Mouse (Mus musculus) heart, postnatal 0 days (tissue): ENCODE measurements around the gene B4galnt2. TPM values are rescaled to one million over a fixed set of nuclear protein-coding genes. Genes with fewer than 3 reads are reported as not detected.

Experiments used
- ATAC-seq: fragments of 200-750 bp; cut with Nextera tagmentation; 2 replicates; pipeline ENCODE4 v1.8.0; 2017; ENCODE audit warnings: low read depth, moderate number of reproducible peaks, moderate library complexity; ENCODE audit not compliant: insufficient read depth
- DNase-seq: peaks from one replicate; pipeline ENCODE4 v3.0.0-alpha.2; 2016; ENCODE audit warnings: low spot score
- H3K27ac ChIP-seq: fragments of 300-500 bp; sonication (generic); 2 replicates; pipeline ENCODE4 v1.5.1; 2014; ENCODE audit warnings: low read depth, mild to moderate bottlenecking
- H3K27me3 ChIP-seq: fragments of 300-500 bp; sonication (generic); 2 replicates; pipeline ENCODE4 v1.6.1; 2014; ENCODE audit warnings: low read length, mixed read lengths; ENCODE audit not compliant: control insufficient read depth, insufficient read depth
- H3K36me3 ChIP-seq: fragments of 300-500 bp; sonication (generic); replicated peaks from 2 replicates; pipeline ENCODE4 v1.6.1; 2014; ENCODE audit warnings: low read length, mixed read lengths; ENCODE audit not compliant: control insufficient read depth, insufficient read depth
- H3K4me1 ChIP-seq: fragments of 300-500 bp; sonication (generic); 2 replicates; pipeline ENCODE4 v1.6.1; 2014; ENCODE audit warnings: antibody characterized with exemption; ENCODE audit not compliant: control insufficient read depth, insufficient read depth
- H3K4me2 ChIP-seq: fragments of 300-500 bp; sonication (generic); 2 replicates; pipeline ENCODE4 v1.6.1; 2014; ENCODE audit warnings: low read depth, mild to moderate bottlenecking, low read length, moderate library complexity
- H3K4me3 ChIP-seq: fragments of 300-500 bp; sonication (generic); 2 replicates; pipeline ENCODE4 v1.5.1; 2014; ENCODE audit warnings: low read depth, low read length
- H3K9ac ChIP-seq: fragments of 300-500 bp; sonication (generic); replicated peaks from 2 replicates; pipeline ENCODE4 v1.6.1; 2014; ENCODE audit warnings: low read depth, low read length, mixed read lengths
- H3K9me3 ChIP-seq: fragments of 300-500 bp; sonication (generic); replicated peaks from 2 replicates; pipeline ENCODE4 v1.6.1; 2016; ENCODE audit warnings: low read length; ENCODE audit not compliant: control insufficient read depth
- CTCF ChIP-seq: IDR thresholded peaks from 2 replicates; pipeline ENCODE4 v1.5.1; 2016; ENCODE audit warnings: antibody characterized with exemption, control low read depth, low read depth
- EP300 ChIP-seq: IDR thresholded peaks from 2 replicates; pipeline ENCODE4 v1.6.1; 2016; ENCODE audit warnings: antibody characterized with exemption, low read depth
- WGBS: fragments of 180-500 bp; shearing (Covaris S2); extraction: QIAGEN DNeasy Blood & Tissue Kit; methylation state at CpG from one replicate; pipeline ENCODE4 v1.1.7; 2014; 5-methylcytosine and 5-hydroxymethylcytosine counted together
- polyA plus RNA-seq: library from polyadenylated mRNA; unstranded; fragments of >200 nt; fragmentation: Nextera tagmentation; extraction: Ambion mirVana; gene quantifications from 2 replicates; pipeline ENCODE4 v1.2.1, GENCODE M21; 2015
- total RNA-seq: library from RNA; depleted of rRNA; stranded (reverse); fragments of >200 nt; gene quantifications from 2 replicates; pipeline ENCODE4 v1.2.3, GENCODE M21; 2014; ENCODE audit warnings: low replicate concordance

The B4galnt2 gene
- total and polyA plus RNA-seq, 2 experiments from 2014 or later: 0.07 TPM; not detected in 1

DNA sequence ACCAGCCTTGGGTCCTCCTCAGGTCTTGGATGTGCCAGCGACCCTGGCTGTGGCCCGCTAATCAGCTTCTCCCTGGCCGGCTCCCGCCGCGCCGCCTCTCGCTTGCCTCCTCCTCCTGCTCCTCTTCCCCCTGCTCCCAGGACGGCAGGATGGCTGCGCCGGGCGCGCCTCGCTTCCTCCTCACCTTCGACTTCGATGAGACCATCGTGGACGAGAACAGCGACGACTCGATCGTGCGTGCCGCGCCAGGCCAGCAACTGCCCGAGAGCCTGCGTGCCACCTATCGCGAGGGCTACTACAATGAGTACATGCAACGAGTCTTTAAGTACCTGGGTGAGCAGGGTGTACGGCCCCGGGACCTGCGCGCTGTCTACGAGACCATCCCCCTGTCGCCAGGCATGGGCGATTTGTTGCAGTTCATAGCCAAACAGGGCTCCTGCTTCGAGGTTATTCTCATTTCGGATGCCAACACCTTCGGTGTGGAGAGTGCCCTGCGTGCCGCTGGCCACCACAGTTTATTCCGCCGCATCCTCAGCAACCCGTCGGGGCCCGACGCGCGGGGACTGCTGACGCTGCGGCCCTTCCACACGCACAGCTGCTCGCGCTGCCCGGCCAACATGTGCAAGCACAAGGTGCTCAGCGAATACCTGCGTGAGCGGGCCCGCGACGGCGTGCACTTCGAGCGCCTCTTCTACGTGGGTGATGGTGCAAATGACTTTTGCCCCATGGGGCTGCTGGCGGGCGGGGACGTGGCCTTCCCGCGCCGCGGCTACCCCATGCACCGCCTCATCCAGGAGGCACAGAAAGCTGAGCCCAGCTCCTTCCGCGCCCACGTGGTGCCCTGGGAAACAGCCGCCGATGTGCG, 84.0 kb downstream of the B4galnt2 start:
- H3K27ac ChIP-seq: no peak overlapping the region
- ATAC-seq (no peak), DNase-seq (no peak)
- H3K4me3 ChIP-seq: peak overlapping the region; percentile 32
- H3K9me3 ChIP-seq: no peaks in the 10 kb centered on the region
- no peak overlapping the region for H3K9ac ChIP-seq
- WGBS: 21% methylated on average over 80 of the region's 80 CpGs
- peaks cover 26% of the 10 kb centered on the region for H3K4me1 ChIP-seq
- peak overlapping the region; percentile 47 for H3K4me2 ChIP-seq
- peaks cover 21% of the 10 kb centered on the region for H3K36me3 ChIP-seq
- peaks cover 38% of the 10 kb centered on the region for H3K27me3 ChIP-seq
- TF ChIP-seq EP300 (no peak), CTCF (no peak)

DNA sequence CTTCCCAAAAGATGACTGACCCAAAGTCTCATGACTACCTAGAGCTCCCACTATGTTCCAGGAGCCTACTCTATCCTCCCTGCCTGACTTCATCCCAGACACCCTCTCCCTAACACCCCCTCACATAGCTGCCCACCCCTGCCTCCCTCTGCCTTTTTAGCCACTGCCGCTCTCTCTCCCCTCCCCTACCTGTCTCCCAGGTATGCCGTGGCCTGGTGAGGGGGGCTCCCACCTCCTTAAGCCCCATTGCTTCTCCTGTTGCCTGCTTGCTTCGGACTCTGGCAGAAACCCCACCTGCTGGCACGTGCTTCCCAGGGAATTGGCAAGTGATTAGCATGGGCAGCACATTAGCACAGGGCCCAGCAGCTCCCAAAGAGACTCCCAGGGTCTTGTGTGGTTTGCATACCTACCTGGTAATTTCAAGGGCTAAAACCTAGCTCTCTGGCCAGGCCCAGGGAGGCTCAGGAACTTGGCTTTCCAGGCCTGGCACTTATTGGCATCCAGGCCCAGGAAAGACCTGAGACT, 85.1 kb downstream of the B4galnt2 start:
- WGBS: 61% methylated on average over 4 of the region's 4 CpGs
- Histone ChIP-seq H3K4me1 (peaks cover 15% of the 10 kb centered on the region), H3K4me2 (no peak overlapping the region), H3K36me3 (peaks cover 21% of the 10 kb centered on the region), H3K9ac (no peak overlapping the region), H3K4me3 (no peak overlapping the region), H3K27me3 (peaks cover 38% of the 10 kb centered on the region), H3K9me3 (no peaks in the 10 kb centered on the region), H3K27ac (no peak overlapping the region)
- no peak for ATAC-seq
- no peak for DNase-seq
- TF ChIP-seq CTCF: no peak
- no peak for TF ChIP-seq EP300

DNA sequence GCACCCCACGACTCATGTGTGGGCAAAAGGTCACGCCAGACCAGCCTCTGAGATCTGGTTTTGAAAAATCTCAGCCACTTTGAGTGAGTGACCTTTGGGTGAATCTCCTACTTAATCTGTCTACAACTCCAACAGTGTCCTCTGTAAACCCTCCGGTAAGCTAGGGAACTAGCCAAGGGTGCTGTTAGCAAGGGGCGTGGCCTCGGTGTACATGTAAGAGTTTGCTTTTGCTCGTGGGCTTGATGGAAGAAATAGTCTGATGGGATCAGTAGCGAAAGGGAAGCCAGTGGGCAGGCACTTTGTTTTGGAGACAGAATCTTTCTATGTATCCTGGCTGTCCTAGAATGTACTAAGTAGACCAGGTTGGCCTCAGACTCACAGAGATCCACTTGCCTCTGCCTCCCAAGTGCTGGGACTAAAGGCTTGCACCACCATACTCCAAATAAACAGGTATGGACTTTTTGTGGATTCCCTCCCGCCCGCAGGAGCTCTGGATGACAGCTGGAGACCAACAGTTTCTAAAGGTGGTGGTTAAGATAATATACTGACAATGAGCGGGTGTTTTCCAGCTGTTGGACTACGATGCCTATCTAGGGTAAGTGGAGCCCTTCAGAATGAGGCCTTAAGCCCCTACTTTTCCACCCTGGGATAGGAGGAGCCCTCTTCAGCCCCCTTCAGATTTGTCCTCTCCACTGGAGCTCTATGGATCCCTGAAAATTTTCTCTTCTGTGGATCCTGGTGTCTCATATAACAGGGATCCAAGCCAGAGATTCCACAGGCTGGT, 86.3 kb downstream of the B4galnt2 start:
- H3K9me3 ChIP-seq: no peaks in the 10 kb centered on the region
- peaks cover 7% of the 10 kb centered on the region for H3K4me1 ChIP-seq
- no peak overlapping the region for H3K9ac ChIP-seq
- no peak for ATAC-seq
- no peak for DNase-seq
- H3K27me3 ChIP-seq: peaks cover 34% of the 10 kb centered on the region
- H3K4me3 ChIP-seq: no peak overlapping the region
- no peak for TF ChIP-seq CTCF
- no peak for TF ChIP-seq EP300
- H3K36me3 ChIP-seq: peaks cover 20% of the 10 kb centered on the region
- 72% methylated on average over 11 of the region's 11 CpGs for WGBS
- no peak overlapping the region for H3K27ac ChIP-seq
- H3K4me2 ChIP-seq: no peak overlapping the region

DNA sequence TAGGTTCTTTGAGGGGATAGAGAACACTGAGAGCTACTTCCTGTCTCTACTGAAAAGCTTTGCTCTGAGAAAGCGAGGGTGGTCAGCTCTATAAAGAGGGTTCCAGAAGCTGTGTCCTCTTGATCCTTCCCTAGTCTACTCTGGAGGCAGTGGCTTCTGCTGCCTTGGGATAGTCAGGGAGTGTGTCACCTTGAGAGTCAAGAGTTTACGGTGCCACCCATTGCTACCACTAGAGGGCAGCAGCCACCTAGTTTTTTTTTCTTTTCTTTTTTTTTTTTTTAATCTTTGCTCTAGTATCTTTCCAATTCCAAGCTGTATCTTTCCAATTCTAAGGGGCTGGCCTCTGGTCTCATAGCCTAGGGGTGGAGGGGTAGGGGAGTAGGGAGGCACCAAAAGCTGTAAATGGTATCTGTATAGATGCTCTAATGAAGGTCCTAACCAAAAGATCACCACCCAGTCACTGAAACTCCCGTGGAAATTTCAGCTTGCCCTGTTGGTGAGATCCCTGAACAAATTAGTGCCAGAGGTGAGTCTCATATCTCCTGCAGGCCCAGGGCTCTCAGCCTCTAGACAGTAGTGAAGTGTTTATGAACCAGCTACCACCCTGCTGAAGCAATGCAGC, 87.1 kb downstream of the B4galnt2 start:
- Histone ChIP-seq H3K27ac (peak overlapping the region; percentile 44), H3K27me3 (peaks cover 27% of the 10 kb centered on the region)

DNA sequence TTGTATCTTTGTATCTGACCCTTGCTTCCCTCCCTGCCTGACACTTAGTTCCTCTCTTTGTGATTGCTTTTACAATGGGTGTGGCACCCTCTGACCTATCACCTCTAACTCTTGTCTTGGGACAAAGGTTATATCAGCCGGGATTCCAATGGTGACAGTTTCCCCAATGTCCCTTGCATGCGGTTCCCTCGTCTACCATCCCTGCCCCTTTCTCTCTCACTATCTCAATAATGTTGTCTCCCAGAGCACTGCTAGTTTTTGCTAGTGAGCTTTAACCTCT, 87.6 kb downstream of the B4galnt2 start:
- TF ChIP-seq CTCF (no peak), EP300 (no peak)
- peaks cover 22% of the 10 kb centered on the region for H3K27me3 ChIP-seq
- 0 out of 2 replicates have a peak overlapping the region, but pooled peaks have one; percentile 18 for H3K9ac ChIP-seq
- H3K4me3 ChIP-seq: no peak overlapping the region
- DNase-seq: no peak
- H3K4me2 ChIP-seq: no peak overlapping the region
- no peak for ATAC-seq
- peaks cover 8% of the 10 kb centered on the region; the same call in 1 of the 2 replicates for H3K36me3 ChIP-seq
- whole genome bisulfite sequencing: 16% methylated on average over 3 of the region's 3 CpGs
- H3K27ac ChIP-seq: peak overlapping the region; percentile 44
- H3K4me1 ChIP-seq: peaks cover 7% of the 10 kb centered on the region
- H3K9me3 ChIP-seq: no peaks in the 10 kb centered on the region

More for the DNA sequence above, 87.1 kb downstream of the B4galnt2 start:
- no peaks in the 10 kb centered on the region for H3K9me3 ChIP-seq
- H3K4me2 ChIP-seq: no peak overlapping the region
- WGBS: 15% methylated on average over 3 of the region's 3 CpGs
- TF ChIP-seq CTCF (peak; percentile 81), EP300 (no peak)
- ATAC-seq (no peak), DNase-seq (peak; percentile 61)
- 0 out of 2 replicates have a peak overlapping the region, but pooled peaks have one; percentile 18 for H3K9ac ChIP-seq
- peaks cover 7% of the 10 kb centered on the region for H3K4me1 ChIP-seq
- no peak overlapping the region for H3K4me3 ChIP-seq
- H3K36me3 ChIP-seq: peaks cover 12% of the 10 kb centered on the region; the same call in 1 of the 2 replicates
